12 mouse cellular contexts compared by ENCODE assay signal in the genomic region with DNA sequence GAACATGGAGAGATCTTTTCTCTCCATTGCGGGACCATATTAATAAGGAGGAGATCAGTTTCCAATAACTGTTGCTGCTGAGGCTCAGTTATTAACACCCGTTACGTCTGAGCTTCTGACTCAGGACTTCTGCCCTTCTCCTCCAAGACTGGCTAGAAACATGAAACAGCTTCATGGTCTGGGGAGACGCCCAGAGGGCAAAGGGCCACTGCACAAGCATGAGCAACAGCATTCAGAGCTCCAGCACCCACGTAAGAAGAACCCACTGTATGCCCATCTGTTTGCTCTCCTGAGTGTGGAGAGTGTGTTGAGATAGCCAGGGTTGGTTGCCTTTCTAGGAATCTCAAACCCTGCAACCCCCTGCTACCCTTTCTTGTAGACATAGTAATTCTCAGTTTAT.
DNase-seq lines count a peak whose midpoint lies in the region; ATAC-seq and TF ChIP-seq lines count a peak whose summit lies in the region.
"Had no signal": no experiment of that assay in that cellular context is flagged by ENCODE, and none has a peak within 500 bp of the region (broad histone marks: within the 10 kb centered on the region; RNA-seq: fewer than 3 reads in every experiment).

No protein-coding gene starts in this region.

- H3K27me3 ChIP-seq in intestine, embryonic 16.5 days (replicated peaks; ENCODE audit: control insufficient read depth, insufficient read depth, low read length) = no peaks in the 10 kb centered on the region
- no peaks in the 10 kb centered on the region for H3K27me3 ChIP-seq in intestine, embryonic 15.5 days (replicated peaks)
- no peaks in the 10 kb centered on the region for H3K27me3 ChIP-seq in small intestine, adult 2 months (ENCODE audit: control insufficient read depth, insufficient read depth, low read length)
- H3K27me3 ChIP-seq: forebrain, embryonic 13.5 days; Patski had no signal

- H3K36me3 ChIP-seq in intestine, embryonic 16.5 days (ENCODE audit: control insufficient read depth, insufficient read depth, low read length) = no peaks in the 10 kb centered on the region
- no peaks in the 10 kb centered on the region for H3K36me3 ChIP-seq in intestine, embryonic 15.5 days
- H3K36me3 ChIP-seq in small intestine, adult 2 months (ENCODE audit: control insufficient read depth, insufficient read depth, low read length) = no peaks in the 10 kb centered on the region

- H3K4me2 ChIP-seq in intestine, embryonic 16.5 days (ENCODE audit: low read depth, low read length) = no peak overlapping the region
- H3K4me2 ChIP-seq in intestine, embryonic 15.5 days (replicated peaks) = no peak overlapping the region
- H3K4me2 ChIP-seq: forebrain, embryonic 13.5 days had no signal

- TF ChIP-seq CTCF in small intestine, adult 2 months (IDR thresholded peaks at IDR 0.05; ENCODE audit: extremely low read depth, insufficient read length, insufficient replicate concordance, low read depth, low read length) = peak; percentile 52; the same call in 1 of the 2 replicates
- no peak for TF ChIP-seq CTCF in layer of hippocampus, adult 2 months (conservative IDR thresholded peaks at IDR 0.05)

- H3K9me3 ChIP-seq in intestine, embryonic 16.5 days (ENCODE audit: control insufficient read depth, low read length) = no peaks in the 10 kb centered on the region
- H3K9me3 ChIP-seq in intestine, embryonic 15.5 days = no peaks in the 10 kb centered on the region
- H3K9me3 ChIP-seq: forebrain, embryonic 13.5 days had no signal

- no peak for TF ChIP-seq POLR2A in small intestine, adult 2 months (IDR thresholded peaks at IDR 0.05; ENCODE audit: low read depth, low read length)

- H3K4me1 ChIP-seq in intestine, embryonic 16.5 days (ENCODE audit: control insufficient read depth, insufficient read depth, low read length) = peaks cover 14% of the 10 kb centered on the region; the same call in 1 of the 2 replicates
- H3K4me1 ChIP-seq in intestine, embryonic 15.5 days (replicated peaks) = 0 out of 2 replicates have a peak, but pooled peaks cover 5% of the 10 kb centered on the region
- peaks cover 21% of the 10 kb centered on the region; the same call in 1 of the 2 replicates for H3K4me1 ChIP-seq in small intestine, adult 2 months (ENCODE audit: control insufficient read depth, insufficient read depth, insufficient read length, low read length)

- peak; percentile 51 for DNase-seq in gastrocnemius, postnatal 25 days
- DNase-seq in kidney, postnatal 25 days = peak; percentile 55 to 71
- DNase-seq in MN1 (ENCODE audit: low spot score) = no peak
- no peak for DNase-seq in layer of hippocampus, adult 2 months (ENCODE audit: low spot score in 2 of 2)
- DNase-seq in thymus, postnatal 25 days = no peak
- DNase-seq: adrenal gland, postnatal 25 days had no signal

- H3K27ac ChIP-seq in intestine, embryonic 16.5 days (ENCODE audit: low read length) = no peak overlapping the region
- no peak overlapping the region for H3K27ac ChIP-seq in intestine, embryonic 15.5 days
- 0 out of 2 replicates have a peak overlapping the region, but pooled peaks have one; percentile 13 for H3K27ac ChIP-seq in small intestine, adult 2 months (ENCODE audit: insufficient read depth, low read depth, low read length)
- H3K27ac ChIP-seq in layer of hippocampus, adult 2 months = no peak overlapping the region
- H3K27ac ChIP-seq: liver, embryonic 14.5 days had no signal

- no peak overlapping the region for H3K4me3 ChIP-seq in intestine, embryonic 16.5 days (ENCODE audit: low read length)
- no peak overlapping the region for H3K4me3 ChIP-seq in intestine, embryonic 15.5 days (replicated peaks)
- H3K4me3 ChIP-seq in small intestine, adult 2 months (ENCODE audit: low read depth, low read length) = no peak overlapping the region
- H3K4me3 ChIP-seq in layer of hippocampus, adult 2 months = no peak overlapping the region
- H3K4me3 ChIP-seq: forebrain, embryonic 13.5 days had no signal

- no peak overlapping the region for H3K9ac ChIP-seq in intestine, embryonic 16.5 days (ENCODE audit: low read depth, low read length)
- H3K9ac ChIP-seq in intestine, embryonic 15.5 days = no peak overlapping the region
- H3K9ac ChIP-seq: forebrain, embryonic 13.5 days; liver, embryonic 14.5 days had no signal

- ATAC-seq in intestine, embryonic 16.5 days = 0 out of 2 replicates have a peak, but pooled peaks have one; percentile 53
- ATAC-seq in intestine, embryonic 15.5 days = no peak
- ATAC-seq: forebrain, embryonic 13.5 days; Patski had no signal

- 74% methylated on average over 5 of the region's 5 CpGs for WGBS in intestine, embryonic 16.5 days
- WGBS in intestine, embryonic 15.5 days = 75% methylated on average over 5 of the region's 5 CpGs
- WGBS in small intestine, adult 2 months = 36% methylated on average over 5 of the region's 5 CpGs

Comparison
In these comparisons a context has a peak if more than half of its experiments do, and no peak if none do; other contexts are left out.
1. DNase-seq: peak in gastrocnemius, postnatal 25 days (single experiment) and kidney, postnatal 25 days (2 of 2); none in MN1 (single experiment), layer of hippocampus, adult 2 months (0 of 2) and thymus, postnatal 25 days (single experiment).